Mouse (Mus musculus) gastrocnemius, postnatal 4 days (tissue): ENCODE measurements around the gene Gm5458. TPM values are rescaled to one million over a fixed set of nuclear protein-coding genes. Genes with fewer than 3 reads are reported as not detected.
"Not testable (repeated sequence)": the region's sequence is repeated elsewhere in the genome, so short reads cannot be mapped to it uniquely, and the experiment has no call there.

ENCODE experiments used
- DNase-seq, 2 experiments: peaks; one replicate each; pipeline ENCODE4 v3.0.0; 2021 to 2022; ENCODE audit warnings: low spot score in 2 of 2, mixed read lengths in 2 of 2
- long read RNA-seq, 2 experiments: library from polyadenylated mRNA; stranded (forward); transcript quantifications; one replicate each; pipeline ENCODE4 v2.0.0; 2021
- total RNA-seq, 2 experiments: library from RNA; stranded (reverse); gene quantifications; 2 replicates each; pipeline ENCODE4 v1.2.3; 2021

Gm5458 gene
- not detected for total RNA-seq
- long read RNA-seq, experiment 1 = 0 reads
- long read RNA-seq, experiment 2 = 0 reads

GRCm38 (mm10) chr14:19602481-19602880, at the start of gene Gm5458:
Gene Gm5458 (minus strand): TSS chr14:19602581.
- DNase-seq = not testable (repeated sequence)

GRCm38 (mm10) chr14:19646232-19646631, 43.9 kb upstream of the Gm5458 start:
- DNase-seq = no peak

DNA sequence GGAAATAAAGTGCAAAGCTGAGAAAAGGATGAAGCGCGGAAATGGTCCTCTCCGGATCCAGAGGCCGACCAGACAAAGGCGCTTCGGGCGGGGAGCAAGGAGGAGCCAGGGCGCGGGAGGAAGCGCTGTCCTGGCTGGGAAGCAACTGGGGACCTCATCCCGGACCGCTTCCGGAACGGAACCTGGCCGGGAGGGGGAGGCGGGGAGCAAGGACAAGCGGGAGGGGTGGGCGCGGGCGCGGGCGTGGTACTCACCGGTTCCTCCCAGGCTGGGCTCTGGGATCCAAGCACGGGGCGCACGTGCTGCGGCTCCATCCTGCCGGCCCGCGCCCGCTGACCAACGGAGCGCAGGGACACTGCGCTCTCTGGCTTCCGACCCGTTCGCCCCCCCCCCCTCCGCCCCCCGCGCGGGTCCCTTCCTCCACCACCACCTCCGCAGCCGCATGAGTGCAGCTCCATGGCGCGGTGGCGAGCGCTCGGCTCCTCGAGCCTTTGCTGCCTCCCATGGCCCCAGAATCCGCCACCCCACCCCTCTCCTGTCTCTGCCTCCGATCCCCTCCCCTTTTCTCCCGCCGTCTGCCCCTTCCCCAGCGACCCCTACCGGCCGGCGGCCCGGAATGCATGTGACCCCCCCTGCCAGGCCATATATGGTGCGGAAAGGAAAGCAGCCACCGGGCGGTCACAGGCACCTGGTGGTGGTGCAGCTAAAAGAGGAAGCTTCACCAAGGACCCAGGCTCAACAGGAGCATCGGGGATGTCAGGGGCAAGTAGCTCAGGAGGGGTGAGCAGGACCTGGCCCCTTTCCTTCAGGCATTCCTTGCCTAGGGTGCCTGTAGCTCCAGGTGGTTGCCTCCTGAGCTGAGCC, 17.3 kb downstream of the Gm5458 start, which contains the start of gene Gm2237:
TSS of gene Gm2237 (minus strand) at position 332 of the 864 bp plus-strand sequence.
- peak; percentile 9 to 15 for DNase-seq

DNA sequence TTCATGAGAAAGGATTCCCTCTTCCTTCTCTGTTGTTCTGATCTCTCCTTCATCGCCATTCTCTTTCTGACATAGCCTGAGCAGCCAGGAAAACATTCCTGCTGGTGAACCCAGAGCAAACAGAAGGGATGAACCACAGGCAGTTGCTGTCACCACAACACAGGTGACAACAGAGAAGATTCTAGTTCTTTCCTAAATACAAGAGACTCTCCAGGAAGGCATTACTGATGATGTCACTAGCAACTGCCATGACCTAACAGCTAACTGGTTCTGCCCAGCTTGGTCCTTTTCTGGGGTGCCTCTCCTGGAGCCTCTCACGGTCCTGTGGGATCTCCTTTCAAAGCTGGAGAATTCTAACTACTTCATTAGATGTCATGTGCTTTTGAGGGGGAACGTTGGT, 52.5 kb downstream of the Gm5458 start, which contains the start of gene Gm2244:
TSS of gene Gm2244 (minus strand) at position 101 of the 400 bp plus-strand sequence.
- DNase-seq = not testable (repeated sequence)

Other genes starting within 250 kb of the Gm5458 start
- under 1 TPM in 1 of 2 experiments, not detected in 1; 0.52 TPM for gene Gm21738, start 183.7 kb downstream of the Gm5458 start, total RNA-seq
- not detected for gene Gm2244, start 52.6 kb downstream of the Gm5458 start, total RNA-seq
- gene Gm2237, start 17.4 kb downstream of the Gm5458 start, total RNA-seq = 1 to 10 TPM; 1.6 to 3.6 TPM
- 100 to 1,000 TPM; 148 to 156 TPM for gene Nid2, start 148.7 kb upstream of the Gm5458 start, total RNA-seq
- 10 to 100 TPM; 85.1 to 86.9 TPM for gene Rtraf, start 221.2 kb upstream of the Gm5458 start, total RNA-seq